Mouse (Mus musculus) erythroblast, embryonic 14.5 days (primary cell): Measurements from ENCODE around the gene Ceacam9.

ENCODE experiments used
- GATA1 ChIP-seq: IDR thresholded peaks from 2 replicates; pipeline ENCODE4 v1.6.1; 2012; ENCODE audit warnings: low read length, inconsistent platforms, mixed read lengths
- TAL1 ChIP-seq: IDR thresholded peaks from 3 replicates; pipeline ENCODE4 v1.6.1; 2012; ENCODE audit warnings: low read length, inconsistent platforms, mixed read lengths

GRCm38 (mm10) chr7:16699042-16699441 is 22.7 kb upstream of the Ceacam9 start:
- TF ChIP-seq GATA1, result no peak
- TF ChIP-seq TAL1, result no peak
